Mouse (Mus musculus) midbrain, embryonic 16.5 days (tissue): Measurements from ENCODE around the gene Fyn. TPM values are rescaled to one million over a fixed set of nuclear protein-coding genes. Genes with fewer than 3 reads are reported as not detected.

Experiments
- ATAC-seq: fragments of 200-750 bp; cut with Nextera tagmentation; 2 replicates; pipeline ENCODE4 v1.8.0; 2017; ENCODE audit warnings: moderate TSS enrichment
- H3K27ac ChIP-seq: fragments of 300-500 bp; sonication (generic); 2 replicates; pipeline ENCODE4 v1.5.1; 2014; ENCODE audit warnings: mild to moderate bottlenecking, low read length, mixed read lengths
- H3K27me3 ChIP-seq: fragments of 300-500 bp; sonication (generic); 2 replicates; pipeline ENCODE4 v1.6.1; 2014; ENCODE audit warnings: low read depth, low read length, mixed read lengths; ENCODE audit not compliant: control insufficient read depth, insufficient read depth
- H3K36me3 ChIP-seq: fragments of 300-500 bp; sonication (generic); 2 replicates; pipeline ENCODE4 v1.6.1; 2014; ENCODE audit warnings: mild to moderate bottlenecking, low read length, moderate library complexity, mixed read lengths; ENCODE audit not compliant: control insufficient read depth, insufficient read depth
- H3K4me1 ChIP-seq: fragments of 300-500 bp; sonication (generic); 2 replicates; pipeline ENCODE4 v1.6.1; 2014; ENCODE audit warnings: mild to moderate bottlenecking, low read length, mixed read lengths; ENCODE audit not compliant: control insufficient read depth, insufficient read depth
- H3K4me2 ChIP-seq: fragments of 300-500 bp; sonication (generic); 2 replicates; pipeline ENCODE4 v1.6.1; 2014; ENCODE audit warnings: mild to moderate bottlenecking, low read length, mixed read lengths
- H3K4me3 ChIP-seq: fragments of 300-500 bp; sonication (generic); 2 replicates; pipeline ENCODE4 v1.5.1; 2014; ENCODE audit warnings: low read depth, mild to moderate bottlenecking, low read length, moderate library complexity, mixed read lengths
- H3K9ac ChIP-seq: fragments of 300-500 bp; sonication (generic); 2 replicates; pipeline ENCODE4 v1.6.1; 2014; ENCODE audit warnings: low read depth, low read length, mixed read lengths
- H3K9me3 ChIP-seq: fragments of 300-500 bp; sonication (generic); replicated peaks from 2 replicates; pipeline ENCODE4 v1.6.1; 2014; ENCODE audit warnings: mild to moderate bottlenecking, low read length, mixed read lengths; ENCODE audit not compliant: control insufficient read depth, poor library complexity, severe bottlenecking
- WGBS: fragments of 180-500 bp; shearing (Covaris S2); extraction: QIAGEN DNeasy Blood & Tissue Kit; methylation state at CpG from one replicate; pipeline ENCODE4 v1.1.7; 2014; 5-methylcytosine and 5-hydroxymethylcytosine counted together
- polyA plus RNA-seq: library from polyadenylated mRNA; unstranded; fragments of >200 nt; fragmentation: Nextera tagmentation; extraction: Ambion mirVana; gene quantifications from 2 replicates; pipeline ENCODE4 v1.2.1, GENCODE M21; 2015

Gene Fyn
- polyA plus RNA-seq, 1 experiment from 2014 or later: 71.2 TPM

GRCm38 (mm10) chr10:39562383-39562782 is 193.7 kb downstream of the Fyn start:
- H3K9ac ChIP-seq: no peak overlapping the region
- WGBS: 69% methylated on average over 2 of the region's 2 CpGs
- no peak overlapping the region for H3K4me2 ChIP-seq
- H3K27ac ChIP-seq: no peak overlapping the region
- H3K27me3 ChIP-seq: no peaks in the 10 kb centered on the region
- peaks cover 26% of the 10 kb centered on the region for H3K4me1 ChIP-seq
- H3K9me3 ChIP-seq: no peaks in the 10 kb centered on the region
- H3K4me3 ChIP-seq: no peak overlapping the region
- no peak for ATAC-seq
- 0 out of 2 replicates have a peak, but pooled peaks cover 3% of the 10 kb centered on the region for H3K36me3 ChIP-seq

- Histone ChIP-seq H3K27ac (peak overlapping the region; percentile 60), H3K4me1 (peaks cover 13% of the 10 kb centered on the region), H3K27me3 (no peaks in the 10 kb centered on the region), H3K9me3 (no peaks in the 10 kb centered on the region), H3K9ac (peak overlapping the region; percentile 42), H3K4me2 (no peak overlapping the region), H3K36me3 (0 out of 2 replicates have a peak, but pooled peaks cover 3% of the 10 kb centered on the region), H3K4me3 (no peak overlapping the region)
- peak; percentile 37 for ATAC-seq
- 30% methylated on average over 24 of the region's 24 CpGs for WGBS
These were observed 195.0 kb downstream of the Fyn start for GRCm38 (mm10) chr10:39563552-39564223.

- Histone ChIP-seq H3K27ac (peak overlapping the region; percentile 46; the same call in 1 of the 2 replicates), H3K36me3 (0 out of 2 replicates have a peak, but pooled peaks cover 3% of the 10 kb centered on the region), H3K4me3 (no peak overlapping the region), H3K9me3 (no peaks in the 10 kb centered on the region), H3K4me1 (peaks cover 29% of the 10 kb centered on the region), H3K9ac (no peak overlapping the region), H3K27me3 (no peaks in the 10 kb centered on the region), H3K4me2 (no peak overlapping the region)
- ATAC-seq: no peak
- 75% methylated on average over 12 of the region's 12 CpGs for WGBS
These were observed 198.2 kb downstream of the Fyn start for GRCm38 (mm10) chr10:39566901-39567300.

- Histone ChIP-seq H3K27ac (0 out of 2 replicates have a peak overlapping the region, but pooled peaks have one; percentile 32), H3K36me3 (0 out of 2 replicates have a peak, but pooled peaks cover 3% of the 10 kb centered on the region), H3K4me1 (peaks cover 30% of the 10 kb centered on the region), H3K27me3 (no peaks in the 10 kb centered on the region), H3K4me3 (no peak overlapping the region), H3K4me2 (no peak overlapping the region), H3K9me3 (no peaks in the 10 kb centered on the region), H3K9ac (no peak overlapping the region)
- ATAC-seq: no peak
- WGBS: 87% methylated on average over 4 of the region's 4 CpGs
These were observed 200.3 kb downstream of the Fyn start for GRCm38 (mm10) chr10:39568991-39569390.

DNA sequence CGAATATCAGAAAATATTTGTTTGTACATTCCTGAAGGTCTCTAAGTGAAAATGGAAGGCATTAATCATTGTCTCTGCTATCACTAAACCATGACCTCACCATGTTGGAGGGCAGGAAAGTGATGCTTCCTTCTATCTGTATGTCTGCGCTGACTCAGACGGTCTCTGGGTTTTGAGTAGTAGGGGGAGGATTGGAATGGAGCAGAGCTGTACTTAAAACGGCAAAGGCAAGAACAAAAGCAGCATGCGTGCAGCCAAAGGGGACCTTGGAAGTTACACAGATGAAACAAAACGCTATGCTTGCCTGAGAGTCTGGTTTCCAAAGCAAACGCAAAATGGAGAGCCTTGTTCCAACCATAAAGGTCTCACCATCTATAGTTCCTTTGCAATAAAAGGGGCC is 202.4 kb downstream of the Fyn start:
- 0 out of 2 replicates have a peak, but pooled peaks cover 3% of the 10 kb centered on the region for H3K36me3 ChIP-seq
- no peaks in the 10 kb centered on the region for H3K27me3 ChIP-seq
- H3K27ac ChIP-seq: peak overlapping the region; percentile 86
- H3K9me3 ChIP-seq: no peaks in the 10 kb centered on the region
- no peak overlapping the region for H3K4me2 ChIP-seq
- peaks cover 30% of the 10 kb centered on the region for H3K4me1 ChIP-seq
- H3K9ac ChIP-seq: 0 out of 2 replicates have a peak overlapping the region, but pooled peaks have one; percentile 1
- no peak overlapping the region for H3K4me3 ChIP-seq
- 26% methylated on average over 7 of the region's 7 CpGs for WGBS
- ATAC-seq: peak; percentile 40; the same call in 1 of the 2 replicates

- 17% methylated on average over 9 of the region's 9 CpGs for WGBS
- H3K27me3 ChIP-seq: no peaks in the 10 kb centered on the region
- peak overlapping the region; percentile 86 for H3K27ac ChIP-seq
- H3K9me3 ChIP-seq: no peaks in the 10 kb centered on the region
- ATAC-seq: peak; percentile 33; the same call in 1 of the 2 replicates
- H3K4me1 ChIP-seq: peaks cover 30% of the 10 kb centered on the region
- no peak overlapping the region for H3K4me2 ChIP-seq
- no peak overlapping the region for H3K9ac ChIP-seq
- no peak overlapping the region for H3K4me3 ChIP-seq
- 0 out of 2 replicates have a peak, but pooled peaks cover under 1% of the 10 kb centered on the region for H3K36me3 ChIP-seq
These were observed 203.5 kb downstream of the Fyn start for GRCm38 (mm10) chr10:39572050-39572671.

- Histone ChIP-seq H3K4me3 (no peak overlapping the region), H3K27me3 (no peaks in the 10 kb centered on the region), H3K9me3 (no peaks in the 10 kb centered on the region), H3K4me2 (no peak overlapping the region), H3K27ac (peak overlapping the region; percentile 86), H3K4me1 (peaks cover 30% of the 10 kb centered on the region), H3K9ac (no peak overlapping the region), H3K36me3 (no peaks in the 10 kb centered on the region)
- WGBS: 21% methylated on average over 6 of the region's 6 CpGs
- ATAC-seq: peak; percentile 44; the same call in 1 of the 2 replicates
These were observed 204.0 kb downstream of the Fyn start for GRCm38 (mm10) chr10:39572672-39573051.

DNA sequence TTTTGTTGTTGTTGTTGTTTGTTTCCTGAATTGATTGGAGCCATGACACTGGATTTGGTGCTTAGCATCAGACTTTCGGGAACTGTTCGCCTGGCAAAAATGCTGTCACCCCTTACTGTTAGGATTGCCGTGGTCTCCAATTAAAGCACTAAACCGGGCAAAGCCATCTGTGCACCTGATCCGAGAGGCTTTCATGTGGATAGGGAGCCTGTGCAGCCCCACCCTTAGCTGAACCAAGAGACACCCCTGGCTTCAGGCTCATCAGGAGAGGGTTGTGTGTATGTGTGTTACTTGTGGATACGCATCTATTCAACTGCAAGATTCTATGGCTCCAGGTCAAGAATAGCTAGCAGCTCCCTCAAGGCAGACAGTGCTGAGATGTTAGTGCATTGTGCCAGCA is 207.8 kb downstream of the Fyn start:
- 81% methylated on average over 6 of the region's 6 CpGs for WGBS
- H3K4me1 ChIP-seq: peaks cover 12% of the 10 kb centered on the region
- H3K27ac ChIP-seq: no peak overlapping the region
- ATAC-seq: no peak
- H3K9me3 ChIP-seq: no peaks in the 10 kb centered on the region
- no peak overlapping the region for H3K4me3 ChIP-seq
- H3K27me3 ChIP-seq: no peaks in the 10 kb centered on the region
- H3K9ac ChIP-seq: no peak overlapping the region
- H3K4me2 ChIP-seq: no peak overlapping the region
- no peaks in the 10 kb centered on the region for H3K36me3 ChIP-seq

GRCm38 (mm10) chr10:39580477-39580876 is 211.8 kb downstream of the Fyn start:
- Histone ChIP-seq H3K4me1 (no peaks in the 10 kb centered on the region), H3K9me3 (no peaks in the 10 kb centered on the region), H3K36me3 (no peaks in the 10 kb centered on the region), H3K4me2 (no peak overlapping the region), H3K27ac (no peak overlapping the region), H3K27me3 (no peaks in the 10 kb centered on the region), H3K9ac (no peak overlapping the region), H3K4me3 (no peak overlapping the region)
- no peak for ATAC-seq
- WGBS: 78% methylated on average over 8 of the region's 8 CpGs
